Mouse (Mus musculus): ENCODE data around the gene Irx4. TPM values are rescaled to one million over a fixed set of nuclear protein-coding genes. Genes with fewer than 3 reads are reported as not detected.
A peak's percentile ranks its signal among the peaks of the same experiment; 100 is the strongest.

Irx4 gene
- total RNA-seq, 2 experiments from 2014 or later = not detected

- no peak for DNase-seq (ENCODE audit: low spot score in 2 of 2)
These were observed 9.6 kb downstream of the Irx4 start for GRCm38 (mm10) chr13:73269891-73270290.

- DNase-seq (ENCODE audit: low spot score in 2 of 2) = no peak
These were observed 10.3 kb downstream of the Irx4 start for GRCm38 (mm10) chr13:73270451-73271081.

- DNase-seq (ENCODE audit: low spot score in 2 of 2) = no peak
These were observed 11.3 kb downstream of the Irx4 start for GRCm38 (mm10) chr13:73271336-73272242.

GRCm38 (mm10) chr13:73272794-73273282 is 12.6 kb downstream of the Irx4 start:
- no peak for DNase-seq (ENCODE audit: low spot score in 2 of 2)

GRCm38 (mm10) chr13:73273536-73273935 is 13.3 kb downstream of the Irx4 start:
- no peak for DNase-seq (ENCODE audit: low spot score in 2 of 2)

- no peak for DNase-seq (ENCODE audit: low spot score in 2 of 2)
These were observed 17.1 kb downstream of the Irx4 start for GRCm38 (mm10) chr13:73277361-73277760.

- DNase-seq (ENCODE audit: low spot score in 2 of 2) = no peak
These were observed 17.5 kb downstream of the Irx4 start for GRCm38 (mm10) chr13:73277797-73278196.

- no peak for DNase-seq (ENCODE audit: low spot score in 2 of 2)
These were observed 18.9 kb downstream of the Irx4 start for GRCm38 (mm10) chr13:73279196-73279595.

GRCm38 (mm10) chr13:73282407-73282806 is 22.1 kb downstream of the Irx4 start:
- DNase-seq (ENCODE audit: low spot score in 2 of 2) = no peak

GRCm38 (mm10) chr13:73283534-73283933 is 23.3 kb downstream of the Irx4 start:
- DNase-seq (ENCODE audit: low spot score in 2 of 2) = no peak

GRCm38 (mm10) chr13:73290206-73290605 is 29.9 kb downstream of the Irx4 start:
- DNase-seq (ENCODE audit: low spot score in 2 of 2) = no peak

- DNase-seq (ENCODE audit: low spot score in 2 of 2) = no peak
These were observed 30.8 kb downstream of the Irx4 start for GRCm38 (mm10) chr13:73291102-73291501.

- no peak for DNase-seq (ENCODE audit: low spot score in 2 of 2)
These were observed 38.4 kb downstream of the Irx4 start for GRCm38 (mm10) chr13:73298717-73299116.

- no peak for DNase-seq (ENCODE audit: low spot score in 2 of 2)
These were observed 39.0 kb downstream of the Irx4 start for GRCm38 (mm10) chr13:73299322-73299721.

GRCm38 (mm10) chr13:73304729-73305128 is 44.5 kb downstream of the Irx4 start:
- DNase-seq (ENCODE audit: low spot score in 2 of 2) = no peak

- DNase-seq (ENCODE audit: low spot score in 2 of 2) = no peak
These were observed 45.3 kb downstream of the Irx4 start for GRCm38 (mm10) chr13:73305398-73306084.

GRCm38 (mm10) chr13:73306085-73306410 is 45.8 kb downstream of the Irx4 start:
- DNase-seq (ENCODE audit: low spot score in 2 of 2) = no peak

- DNase-seq (ENCODE audit: low spot score in 2 of 2) = no peak
These were observed 46.2 kb downstream of the Irx4 start for GRCm38 (mm10) chr13:73306430-73306829.

- DNase-seq (ENCODE audit: low spot score in 2 of 2) = peak in 1 of 2 experiments; percentile 44
These were observed 50.1 kb downstream of the Irx4 start for GRCm38 (mm10) chr13:73310183-73310929.

Data from gastrocnemius, postnatal 4 days (tissue).